Mouse (Mus musculus): ENCODE data around the gene Slc45a3. TPM values are rescaled to one million over a fixed set of nuclear protein-coding genes. Genes with fewer than 3 reads are reported as not detected.

The Slc45a3 gene
- total RNA-seq, 2 experiments from 2014 or later: 0.48 to 0.68 TPM

GRCm38 (mm10) chr1:131982907-131983306, 20.1 kb downstream of the Slc45a3 start:
- H3K27ac ChIP-seq: no peak overlapping the region
- DNase-seq (ENCODE audit: extremely low spot score in 1 of 2, low spot score in 2 of 2): peak; percentile 71 to 87

GRCm38 (mm10) chr1:131983806-131984205, 21.0 kb downstream of the Slc45a3 start:
- intact Hi-C loops (cut with DNase I): loop anchor here (1.0 to 5.0 kb wide), 2 partner anchors 62 to 133 kb away; no protein-coding TSS in a partner anchor
- Histone ChIP-seq H3K27ac (no peak overlapping the region), H3K4me3 (no peak overlapping the region)
- no peak for DNase-seq (ENCODE audit: extremely low spot score in 1 of 2, low spot score in 2 of 2)
- no peak for TF ChIP-seq CTCF (IDR thresholded peaks at IDR 0.05)

More at GRCm38 (mm10) chr1:131982907-131983306, 20.1 kb downstream of the Slc45a3 start:
- intact Hi-C loops (cut with DNase I): loop anchor here (1.0 to 5.0 kb wide), 2 partner anchors 63 to 134 kb away; no protein-coding TSS in a partner anchor
- TF ChIP-seq CTCF (IDR thresholded peaks at IDR 0.05): peak; percentile 98
- H3K4me3 ChIP-seq: no peak overlapping the region

DNA sequence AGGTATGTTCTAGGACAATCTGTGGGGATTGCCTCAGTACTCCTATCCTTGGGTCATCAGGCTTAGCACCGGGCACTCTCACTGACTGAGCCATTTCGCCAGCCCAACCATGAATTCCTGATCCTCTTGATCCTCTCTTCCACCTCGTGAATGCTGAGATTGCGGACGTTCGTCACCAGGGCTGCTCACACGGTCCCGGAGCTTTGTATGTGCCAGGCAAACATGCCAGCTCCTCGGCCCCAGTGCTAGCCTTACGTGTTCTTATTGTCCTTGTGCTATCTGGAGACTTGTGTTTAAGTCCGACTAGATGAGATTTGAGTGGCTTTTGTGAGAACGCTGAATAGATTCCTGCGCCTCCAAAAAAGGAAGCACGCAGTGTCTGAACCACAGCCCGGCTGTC, 24.7 kb downstream of the Slc45a3 start:
- H3K4me3 ChIP-seq: 0 out of 2 replicates have a peak overlapping the region, but pooled peaks have one; percentile 5
- intact Hi-C loops (cut with DNase I): no loop called here
- no peak for TF ChIP-seq CTCF (IDR thresholded peaks at IDR 0.05)
- H3K27ac ChIP-seq: no peak overlapping the region
- DNase-seq (ENCODE audit: extremely low spot score in 1 of 2, low spot score in 2 of 2): no peak

DNA sequence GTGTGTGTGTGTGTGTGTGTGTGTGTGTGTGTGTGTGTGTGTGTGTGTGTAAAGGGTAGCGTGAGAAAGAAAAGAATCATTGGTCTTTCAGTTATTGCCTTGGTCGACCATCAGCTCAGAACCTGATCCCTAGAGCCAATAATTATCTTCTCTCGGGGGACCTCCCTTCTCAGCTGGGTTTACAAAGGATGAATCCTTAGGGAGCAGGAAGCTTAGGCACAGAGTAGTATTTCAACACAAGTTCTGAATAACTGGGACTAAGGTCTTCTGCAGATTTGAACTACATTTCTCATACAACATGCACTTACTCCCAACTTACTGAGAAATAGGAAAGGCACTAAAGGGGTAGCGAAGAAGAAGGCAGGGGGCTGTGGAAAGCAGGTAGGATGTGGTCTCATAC, 26.7 kb downstream of the Slc45a3 start:
- H3K4me3 ChIP-seq: no peak overlapping the region
- intact Hi-C loops (cut with DNase I): no loop called here
- no peak overlapping the region for H3K27ac ChIP-seq
- TF ChIP-seq CTCF (IDR thresholded peaks at IDR 0.05): no peak
- no peak for DNase-seq (ENCODE audit: extremely low spot score in 1 of 2, low spot score in 2 of 2)

GRCm38 (mm10) chr1:131990083-131990760, 27.5 kb downstream of the Slc45a3 start:
- no peak for TF ChIP-seq CTCF (IDR thresholded peaks at IDR 0.05)
- Histone ChIP-seq H3K4me3 (no peak overlapping the region), H3K27ac (no peak overlapping the region)
- intact Hi-C loops (cut with DNase I): no loop called here
- DNase-seq (ENCODE audit: extremely low spot score in 1 of 2, low spot score in 2 of 2): no peak

DNA sequence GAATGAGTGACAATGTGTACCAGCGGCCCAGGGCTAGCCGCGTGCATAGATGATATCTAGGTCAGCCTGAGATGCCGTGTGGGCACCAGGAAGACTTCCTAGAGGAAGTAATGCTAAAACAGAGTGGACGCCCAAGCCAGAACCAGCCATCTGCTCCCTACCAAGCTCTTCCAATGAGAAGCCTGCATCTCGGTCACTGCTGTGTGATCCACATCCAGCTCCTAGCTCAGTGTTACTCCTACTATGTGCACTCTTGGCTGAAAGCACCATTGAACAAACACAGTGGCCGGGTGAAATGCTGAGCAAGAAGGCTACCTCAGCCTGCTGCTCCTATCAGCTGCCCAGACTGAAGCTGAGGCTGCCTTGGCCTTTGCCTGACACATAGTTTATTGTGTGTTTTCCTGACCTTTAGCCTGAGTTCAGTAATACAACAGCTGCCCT, 29.8 kb downstream of the Slc45a3 start:
- Histone ChIP-seq H3K4me3 (no peak overlapping the region), H3K27ac (no peak overlapping the region)
- no peak for TF ChIP-seq CTCF (IDR thresholded peaks at IDR 0.05)
- intact Hi-C loops (cut with DNase I): no loop called here
- no peak for DNase-seq (ENCODE audit: extremely low spot score in 1 of 2, low spot score in 2 of 2)

GRCm38 (mm10) chr1:131993169-131994040, 30.6 kb downstream of the Slc45a3 start:
- Histone ChIP-seq H3K27ac (no peak overlapping the region), H3K4me3 (no peak overlapping the region)
- TF ChIP-seq CTCF (IDR thresholded peaks at IDR 0.05): no peak
- intact Hi-C loops (cut with DNase I): no loop called here
- no peak for DNase-seq (ENCODE audit: extremely low spot score in 1 of 2, low spot score in 2 of 2)

GRCm38 (mm10) chr1:131995062-131995461, 32.3 kb downstream of the Slc45a3 start:
- intact Hi-C loops (cut with DNase I): loop anchor here (1.0 kb wide), 2 partner anchors 51 to 121 kb away; no protein-coding TSS in a partner anchor
- DNase-seq (ENCODE audit: extremely low spot score in 1 of 2, low spot score in 2 of 2): peak in 1 of 2 experiments; percentile 44
- Histone ChIP-seq H3K27ac (no peak overlapping the region), H3K4me3 (no peak overlapping the region)
- TF ChIP-seq CTCF (IDR thresholded peaks at IDR 0.05): peak; percentile 80

- no peak overlapping the region for H3K27ac ChIP-seq
- intact Hi-C loops (cut with DNase I): no loop called here
- DNase-seq (ENCODE audit: extremely low spot score in 1 of 2, low spot score in 2 of 2): no peak
- TF ChIP-seq CTCF (IDR thresholded peaks at IDR 0.05): peak; percentile 52
- no peak overlapping the region for H3K4me3 ChIP-seq
These were observed 37.7 kb downstream of the Slc45a3 start for GRCm38 (mm10) chr1:132000506-132000905.

- Histone ChIP-seq H3K27ac (no peak overlapping the region), H3K4me3 (no peak overlapping the region)
- intact Hi-C loops (cut with DNase I): no loop called here
- DNase-seq (ENCODE audit: extremely low spot score in 1 of 2, low spot score in 2 of 2): no peak
- no peak for TF ChIP-seq CTCF (IDR thresholded peaks at IDR 0.05)
These were observed 39.1 kb downstream of the Slc45a3 start for GRCm38 (mm10) chr1:132001880-132002330.

DNA sequence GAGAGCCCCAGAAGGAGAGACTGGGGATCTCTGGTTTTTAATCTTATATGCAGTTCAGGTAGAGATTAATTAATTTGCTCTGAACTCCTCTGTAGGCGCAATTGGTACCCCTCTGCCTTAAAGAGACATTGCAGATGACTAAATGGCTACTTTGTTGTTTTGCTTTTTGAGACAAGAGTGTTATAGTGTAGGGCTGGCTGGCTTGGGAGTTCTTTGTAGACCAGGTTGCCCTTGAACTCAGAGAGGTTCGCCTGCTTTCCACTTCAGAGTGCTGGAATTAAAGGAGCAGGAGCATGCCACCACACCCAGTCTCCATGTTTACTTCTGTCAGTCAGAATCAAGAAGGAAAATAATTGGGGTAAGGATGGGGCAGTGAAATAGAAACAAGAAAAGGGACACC, 40.3 kb downstream of the Slc45a3 start:
- DNase-seq (ENCODE audit: extremely low spot score in 1 of 2, low spot score in 2 of 2): no peak
- intact Hi-C loops (cut with DNase I): no loop called here
- TF ChIP-seq CTCF (IDR thresholded peaks at IDR 0.05): no peak
- no peak overlapping the region for H3K4me3 ChIP-seq
- H3K27ac ChIP-seq: no peak overlapping the region

DNA sequence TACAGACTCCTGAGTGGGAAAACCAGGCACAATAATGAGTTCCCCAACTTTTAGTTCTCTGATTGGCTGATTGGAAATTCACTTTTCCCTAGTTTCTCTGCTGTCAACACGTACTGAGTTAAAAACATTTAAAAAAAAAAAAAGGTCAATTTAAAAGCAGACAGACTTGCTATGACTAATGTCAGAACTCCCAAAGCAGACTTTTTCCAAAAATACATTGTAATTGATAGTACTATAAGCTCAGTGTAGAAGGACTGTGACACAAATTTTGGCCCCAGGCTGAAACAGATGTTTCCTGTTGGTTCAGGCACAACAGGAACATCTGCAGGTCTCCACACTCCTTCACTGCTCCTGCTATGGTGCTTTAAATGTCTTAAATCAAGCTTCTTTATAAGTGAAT, 41.0 kb downstream of the Slc45a3 start:
- intact Hi-C loops (cut with DNase I): no loop called here
- TF ChIP-seq CTCF (IDR thresholded peaks at IDR 0.05): no peak
- Histone ChIP-seq H3K27ac (no peak overlapping the region), H3K4me3 (no peak overlapping the region)
- DNase-seq (ENCODE audit: extremely low spot score in 1 of 2, low spot score in 2 of 2): no peak

Data from left cerebral cortex, adult 2 months (tissue).